Mouse (Mus musculus): Measurements from ENCODE around the gene Cnnm2.

DNA sequence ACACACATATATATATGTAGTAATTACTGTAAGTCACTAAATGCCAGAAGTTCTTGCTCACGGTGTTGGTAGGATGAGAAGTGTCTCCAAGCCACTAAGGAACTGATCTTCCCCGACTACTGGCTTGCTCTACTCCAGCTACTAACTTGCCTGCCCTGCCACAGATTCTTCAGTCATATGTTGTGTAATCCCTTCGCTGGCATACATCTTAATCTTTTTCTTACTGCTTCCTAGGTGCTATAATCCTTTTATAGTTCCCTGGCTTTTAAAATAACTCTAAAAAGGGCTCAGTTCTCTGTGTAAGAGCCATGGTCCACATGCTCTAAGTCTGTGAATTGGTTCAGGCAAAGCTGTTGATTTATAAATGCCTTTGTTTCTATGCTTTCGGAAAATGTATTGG lies 24.2 kb downstream of the Cnnm2 start:
- TF ChIP-seq CTCF (IDR thresholded peaks at IDR 0.05; ENCODE audit: extremely low read depth, insufficient read depth, low read length) (no peak), POLR2A (IDR thresholded peaks at IDR 0.05; ENCODE audit: extremely low read depth, insufficient read depth, low read length) (no peak)

All from cortical plate, adult 2 months (tissue).